Mouse (Mus musculus): ENCODE measurements around the gene Pfn4.
A peak's percentile ranks its signal among the peaks of the same experiment; 100 is the strongest.
"Not testable (repeated sequence)": the region's sequence is repeated elsewhere in the genome, so short reads cannot be mapped to it uniquely, and the experiment has no call there.

Gene Pfn4

DNA sequence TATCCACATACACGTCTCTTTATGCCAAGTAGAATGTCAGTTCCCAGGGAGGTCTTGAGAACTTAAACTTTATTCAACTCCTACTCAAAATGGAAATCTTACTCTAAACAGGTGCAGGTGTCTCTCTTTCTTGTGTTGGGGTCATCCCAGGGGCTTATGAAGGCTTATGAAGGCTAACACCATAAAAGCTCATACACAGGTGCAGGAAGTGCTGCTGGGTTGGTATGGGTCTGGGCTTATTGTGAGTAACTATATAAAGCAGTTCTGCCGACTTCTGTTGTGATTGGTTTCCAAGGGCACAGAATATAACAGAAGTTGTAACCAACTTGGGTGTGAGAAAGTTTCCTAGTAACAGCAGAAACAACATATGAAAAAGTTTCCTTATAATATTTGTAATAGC lies 15.6 kb downstream of the Pfn4 start:
- DNase-seq (ENCODE audit: extremely low read depth, low read depth, low spot score): no peak

DNA sequence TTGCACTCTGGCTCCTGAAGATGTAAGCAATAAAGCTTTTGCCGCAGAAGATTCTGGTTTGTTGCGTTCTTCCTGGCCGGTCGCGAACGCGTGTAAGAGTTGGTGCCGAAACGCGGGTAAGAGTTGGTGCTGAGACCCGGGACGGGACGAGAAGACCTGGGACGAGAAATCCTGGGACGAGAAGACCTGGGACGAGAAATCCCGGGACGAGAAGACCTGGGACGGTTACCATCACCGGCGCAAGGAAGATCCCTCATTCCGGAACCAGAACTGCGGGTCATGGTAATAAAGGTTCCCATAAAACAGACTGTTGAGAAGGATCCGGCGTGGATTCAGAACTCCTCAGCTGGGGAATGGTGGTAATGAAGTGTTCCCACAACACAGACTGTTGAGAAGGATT lies 19.3 kb downstream of the Pfn4 start:
- DNase-seq (ENCODE audit: extremely low read depth, low read depth, low spot score): not testable (repeated sequence)

DNA sequence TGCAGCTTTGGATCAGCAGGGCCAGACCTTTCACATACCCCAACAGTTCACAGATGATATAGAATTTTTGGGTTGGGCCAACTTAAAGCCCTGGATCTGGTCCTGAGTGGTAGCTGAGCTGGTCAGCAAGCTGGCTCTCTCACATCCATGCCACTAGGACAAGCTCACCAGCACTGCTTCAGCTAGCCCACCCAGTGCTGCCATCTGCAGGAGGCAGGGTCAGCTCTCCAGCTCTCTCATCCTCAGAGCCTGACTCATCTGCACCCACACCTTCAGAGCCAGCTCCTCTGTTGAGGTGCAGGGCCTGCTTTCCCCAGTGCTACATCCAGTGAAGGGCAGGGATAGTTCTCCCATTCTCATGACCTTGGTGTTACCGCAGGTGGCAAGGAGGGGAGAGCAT lies 24.9 kb downstream of the Pfn4 start:
- DNase-seq (ENCODE audit: extremely low read depth, low read depth, low spot score): no peak

DNA sequence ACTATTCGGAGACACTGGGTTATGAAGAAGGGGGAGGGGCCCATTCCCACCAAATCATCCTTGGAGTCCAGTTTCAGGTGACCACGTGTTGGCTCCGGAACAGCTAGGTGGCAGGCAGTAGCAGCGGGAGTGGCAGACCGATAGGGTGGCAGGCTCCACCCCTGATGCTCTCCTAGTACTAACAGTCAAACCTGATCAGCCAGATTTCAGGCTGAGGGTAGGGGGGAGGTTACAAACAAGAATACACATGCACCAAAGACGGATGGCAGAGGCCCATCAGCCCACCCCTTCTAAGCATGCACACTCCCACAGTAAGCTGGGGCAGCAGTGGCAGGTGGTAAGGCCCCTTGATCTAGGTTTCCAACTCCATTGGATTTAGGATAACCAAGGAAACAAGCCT lies 28.6 kb downstream of the Pfn4 start:
- DNase-seq (ENCODE audit: extremely low read depth, low read depth, low spot score): not testable (repeated sequence)

- no peak for DNase-seq (ENCODE audit: extremely low read depth, low read depth, low spot score)
Observed at GRCm38 (mm10) chr12:4811036-4811435, 42.2 kb downstream of the Pfn4 start.

- no peak for DNase-seq (ENCODE audit: extremely low read depth, low read depth, low spot score)
Observed at GRCm38 (mm10) chr12:4811705-4812104, 42.9 kb downstream of the Pfn4 start.

- DNase-seq (ENCODE audit: extremely low read depth, low read depth, low spot score): no peak
Observed at GRCm38 (mm10) chr12:4813636-4814035, 44.8 kb downstream of the Pfn4 start.

GRCm38 (mm10) chr12:4816680-4817360 lies 48.0 kb downstream of the Pfn4 start:
- DNase-seq (ENCODE audit: extremely low read depth, low read depth, low spot score): no peak

- DNase-seq (ENCODE audit: extremely low read depth, low read depth, low spot score): peak; percentile 47
Observed at GRCm38 (mm10) chr12:4817361-4818101, 48.7 kb downstream of the Pfn4 start, which contains the start of gene Sf3b6. TSS of gene Sf3b6 (plus strand) at chr12:4817544.

DNA sequence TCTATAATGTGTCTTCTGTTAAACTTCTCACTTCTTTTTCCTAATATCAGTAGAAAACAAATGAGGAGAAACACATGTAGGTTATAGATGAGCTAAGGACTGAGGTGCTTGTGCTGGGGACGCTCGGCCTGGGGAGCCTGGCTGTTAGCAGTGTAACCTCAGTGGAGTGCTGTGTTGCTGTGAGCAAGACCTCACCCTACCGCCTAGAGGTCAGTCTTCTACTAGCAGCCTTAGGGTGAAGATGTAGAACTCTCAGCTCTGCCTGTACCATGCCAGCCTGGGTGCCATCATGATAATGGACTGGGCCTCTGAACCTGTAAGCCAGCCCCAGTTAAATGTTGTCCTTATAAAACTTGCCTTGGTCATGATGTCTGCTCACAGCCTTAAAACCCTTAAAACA lies 58.4 kb downstream of the Pfn4 start:
- no peak for DNase-seq (ENCODE audit: extremely low read depth, low read depth, low spot score)

Data from fat pad, adult 2 months (tissue).